Mouse (Mus musculus): ENCODE measurements around the gene Ano10.

- TF ChIP-seq CTCF (conservative IDR thresholded peaks at IDR 0.05; ENCODE audit: insufficient read depth, insufficient read length, low read depth, low read length) = no peak
- no peak for TF ChIP-seq POLR2A (IDR thresholded peaks at IDR 0.05; ENCODE audit: low read depth, low read length)
These were observed 77.2 kb downstream of the Ano10 start for GRCm38 (mm10) chr9:122216945-122217529.

Data from kidney, adult 2 months (tissue).